Mouse (Mus musculus) neural tube, embryonic 15.5 days (tissue): ENCODE measurements at regions not wholly inside any gene's neighbourhood (a gene's known extent, or its start where the extent isn't known, plus 50 kb on each side); places are given as distances from the start of the nearest gene placed in this dataset.

Source experiments
- ATAC-seq: fragments of 200-750 bp; cut with Nextera tagmentation; 2 replicates; pipeline ENCODE4 v1.8.0; 2017; ENCODE audit warnings: mild to moderate bottlenecking, moderate TSS enrichment, moderate library complexity; ENCODE audit not compliant: low FRiP score
- H3K27ac ChIP-seq: fragments of 300-500 bp; sonication (generic); replicated peaks from 2 replicates; pipeline ENCODE4 v1.5.1; 2015; ENCODE audit warnings: mild to moderate bottlenecking, inconsistent platforms
- H3K27me3 ChIP-seq: fragments of 300-500 bp; sonication (generic); replicated peaks from 2 replicates; pipeline ENCODE4 v1.6.1; 2015; ENCODE audit warnings: inconsistent platforms
- H3K36me3 ChIP-seq: fragments of 300-500 bp; sonication (generic); 2 replicates; pipeline ENCODE4 v1.6.1; 2015; ENCODE audit warnings: inconsistent platforms
- H3K4me1 ChIP-seq: fragments of 300-500 bp; sonication (generic); 2 replicates; pipeline ENCODE4 v1.6.1; 2015; ENCODE audit warnings: inconsistent platforms
- H3K4me2 ChIP-seq: fragments of 300-500 bp; sonication (generic); 2 replicates; pipeline ENCODE4 v1.6.1; 2015; ENCODE audit warnings: inconsistent platforms, mild to moderate bottlenecking, moderate library complexity
- H3K4me3 ChIP-seq: fragments of 300-500 bp; sonication (generic); replicated peaks from 2 replicates; pipeline ENCODE4 v1.5.1; 2015; ENCODE audit warnings: mild to moderate bottlenecking, inconsistent platforms
- H3K9ac ChIP-seq: fragments of 300-500 bp; sonication (generic); replicated peaks from 2 replicates; pipeline ENCODE4 v1.6.1; 2015; ENCODE audit warnings: mild to moderate bottlenecking, inconsistent platforms
- H3K9me3 ChIP-seq: fragments of 300-500 bp; sonication (generic); replicated peaks from 2 replicates; pipeline ENCODE4 v1.6.1; 2016; ENCODE audit warnings: inconsistent platforms
- WGBS: fragments of 180-500 bp; shearing (Covaris S2); methylation state at CpG from one replicate; pipeline ENCODE4 v1.1.7; 2015; ENCODE audit warnings: mixed read lengths; 5-methylcytosine and 5-hydroxymethylcytosine counted together

GRCm38 (mm10) chr3:19426130-19426556, 202.3 kb downstream of the 1700064H15Rik start:
- no peak overlapping the region for H3K4me2 ChIP-seq
- no peak overlapping the region for H3K9ac ChIP-seq
- no peak overlapping the region for H3K27ac ChIP-seq
- H3K9me3 ChIP-seq, result no peaks in the 10 kb centered on the region
- H3K4me1 ChIP-seq, result no peaks in the 10 kb centered on the region
- H3K4me3 ChIP-seq, result no peak overlapping the region
- no peaks in the 10 kb centered on the region for H3K36me3 ChIP-seq
- H3K27me3 ChIP-seq, result no peaks in the 10 kb centered on the region
- no peak for ATAC-seq
- 84% methylated on average over 1 of the region's 1 CpGs for WGBS

- Histone ChIP-seq H3K27ac (no peak overlapping the region), H3K9me3 (no peaks in the 10 kb centered on the region), H3K4me2 (no peak overlapping the region), H3K36me3 (no peaks in the 10 kb centered on the region), H3K27me3 (no peaks in the 10 kb centered on the region), H3K4me3 (no peak overlapping the region), H3K4me1 (no peaks in the 10 kb centered on the region), H3K9ac (no peak overlapping the region)
- no peak for ATAC-seq
- WGBS, result 98% methylated on average over 1 of the region's 1 CpGs
These were observed 203.2 kb downstream of the 1700064H15Rik start for GRCm38 (mm10) chr3:19425322-19425721.

- no peaks in the 10 kb centered on the region for H3K36me3 ChIP-seq
- no peak overlapping the region for H3K4me2 ChIP-seq
- no peak overlapping the region for H3K4me3 ChIP-seq
- H3K27ac ChIP-seq, result no peak overlapping the region
- H3K9ac ChIP-seq, result no peak overlapping the region
- no peaks in the 10 kb centered on the region for H3K4me1 ChIP-seq
- no peaks in the 10 kb centered on the region for H3K27me3 ChIP-seq
- no peak for ATAC-seq
- no peaks in the 10 kb centered on the region for H3K9me3 ChIP-seq
These were observed 204.1 kb downstream of the 1700064H15Rik start for GRCm38 (mm10) chr3:19424384-19424783.

- Histone ChIP-seq H3K9ac (no peak overlapping the region), H3K4me1 (no peaks in the 10 kb centered on the region), H3K27ac (no peak overlapping the region), H3K4me3 (no peak overlapping the region), H3K27me3 (no peaks in the 10 kb centered on the region), H3K9me3 (no peaks in the 10 kb centered on the region), H3K36me3 (no peaks in the 10 kb centered on the region), H3K4me2 (no peak overlapping the region)
- WGBS, result 86% methylated on average over 1 of the region's 1 CpGs
- ATAC-seq, result no peak
These were observed 207.0 kb downstream of the 1700064H15Rik start for GRCm38 (mm10) chr3:19421430-19421944.

- ATAC-seq, result no peak
- H3K4me2 ChIP-seq, result no peak overlapping the region
- WGBS, result 89% methylated on average over 5 of the region's 5 CpGs
- no peak overlapping the region for H3K27ac ChIP-seq
- H3K4me3 ChIP-seq, result no peak overlapping the region
- no peaks in the 10 kb centered on the region for H3K4me1 ChIP-seq
- no peaks in the 10 kb centered on the region for H3K9me3 ChIP-seq
- H3K36me3 ChIP-seq, result no peaks in the 10 kb centered on the region
- no peak overlapping the region for H3K9ac ChIP-seq
- H3K27me3 ChIP-seq, result no peaks in the 10 kb centered on the region
These were observed 207.6 kb downstream of the 1700064H15Rik start for GRCm38 (mm10) chr3:19420912-19421311.

- Histone ChIP-seq H3K9ac (no peak overlapping the region), H3K4me3 (no peak overlapping the region), H3K36me3 (no peaks in the 10 kb centered on the region), H3K4me2 (no peak overlapping the region), H3K27me3 (no peaks in the 10 kb centered on the region), H3K27ac (no peak overlapping the region), H3K4me1 (no peaks in the 10 kb centered on the region), H3K9me3 (no peaks in the 10 kb centered on the region)
- WGBS, result 61% methylated on average over 3 of the region's 3 CpGs
- no peak for ATAC-seq
These were observed 217.4 kb downstream of the 1700064H15Rik start for GRCm38 (mm10) chr3:19410938-19411515.

GRCm38 (mm10) chr3:19408283-19408682, 220.2 kb downstream of the 1700064H15Rik start:
- no peak overlapping the region for H3K27ac ChIP-seq
- H3K27me3 ChIP-seq, result no peaks in the 10 kb centered on the region
- H3K4me3 ChIP-seq, result no peak overlapping the region
- H3K4me1 ChIP-seq, result no peaks in the 10 kb centered on the region
- H3K4me2 ChIP-seq, result no peak overlapping the region
- H3K9me3 ChIP-seq, result no peaks in the 10 kb centered on the region
- no peak for ATAC-seq
- H3K9ac ChIP-seq, result no peak overlapping the region
- no peaks in the 10 kb centered on the region for H3K36me3 ChIP-seq
- WGBS, result 81% methylated on average over 2 of the region's 2 CpGs

- no peak overlapping the region for H3K27ac ChIP-seq
- H3K4me3 ChIP-seq, result no peak overlapping the region
- 91% methylated on average over 2 of the region's 2 CpGs for WGBS
- H3K9me3 ChIP-seq, result no peaks in the 10 kb centered on the region
- H3K9ac ChIP-seq, result no peak overlapping the region
- ATAC-seq, result no peak
- no peaks in the 10 kb centered on the region for H3K27me3 ChIP-seq
- H3K36me3 ChIP-seq, result no peaks in the 10 kb centered on the region
- no peak overlapping the region for H3K4me2 ChIP-seq
- no peaks in the 10 kb centered on the region for H3K4me1 ChIP-seq
These were observed 220.8 kb downstream of the 1700064H15Rik start for GRCm38 (mm10) chr3:19407591-19408090.

- Histone ChIP-seq H3K4me1 (no peaks in the 10 kb centered on the region), H3K36me3 (no peaks in the 10 kb centered on the region), H3K9ac (0 out of 2 replicates have a peak overlapping the region, but pooled peaks have one; percentile 18), H3K27ac (peak overlapping the region; percentile 35; the same call in 1 of the 2 replicates), H3K4me2 (peak overlapping the region; percentile 52), H3K4me3 (peak overlapping the region; percentile 12), H3K9me3 (no peaks in the 10 kb centered on the region), H3K27me3 (no peaks in the 10 kb centered on the region)
- peak; percentile 94 for ATAC-seq
- WGBS, result 25% methylated on average over 14 of the region's 14 CpGs
These were observed 221.9 kb downstream of the 1700064H15Rik start for GRCm38 (mm10) chr3:19406351-19407151.

GRCm38 (mm10) chr3:19385675-19386074, 242.8 kb downstream of the 1700064H15Rik start:
- H3K4me3 ChIP-seq, result no peak overlapping the region
- H3K36me3 ChIP-seq, result no peaks in the 10 kb centered on the region
- no peaks in the 10 kb centered on the region for H3K27me3 ChIP-seq
- H3K4me1 ChIP-seq, result no peaks in the 10 kb centered on the region
- H3K9me3 ChIP-seq, result no peaks in the 10 kb centered on the region
- no peak for ATAC-seq
- H3K27ac ChIP-seq, result no peak overlapping the region
- H3K4me2 ChIP-seq, result no peak overlapping the region
- H3K9ac ChIP-seq, result no peak overlapping the region
- WGBS, result 15% methylated on average over 2 of the region's 2 CpGs

- Histone ChIP-seq H3K36me3 (no peaks in the 10 kb centered on the region), H3K27me3 (no peaks in the 10 kb centered on the region), H3K27ac (no peak overlapping the region), H3K4me2 (no peak overlapping the region), H3K9ac (no peak overlapping the region), H3K4me3 (no peak overlapping the region), H3K4me1 (no peaks in the 10 kb centered on the region), H3K9me3 (no peaks in the 10 kb centered on the region)
- no peak for ATAC-seq
- 86% methylated on average over 1 of the region's 1 CpGs for WGBS
These were observed 259.5 kb downstream of the 1700064H15Rik start for GRCm38 (mm10) chr3:19368998-19369397.

GRCm38 (mm10) chr3:19367761-19368160, 260.7 kb downstream of the 1700064H15Rik start:
- ATAC-seq, result no peak
- H3K36me3 ChIP-seq, result no peaks in the 10 kb centered on the region
- no peak overlapping the region for H3K27ac ChIP-seq
- 77% methylated on average over 2 of the region's 2 CpGs for WGBS
- no peak overlapping the region for H3K4me2 ChIP-seq
- H3K27me3 ChIP-seq, result no peaks in the 10 kb centered on the region
- H3K4me1 ChIP-seq, result no peaks in the 10 kb centered on the region
- H3K9me3 ChIP-seq, result no peaks in the 10 kb centered on the region
- H3K4me3 ChIP-seq, result no peak overlapping the region
- H3K9ac ChIP-seq, result no peak overlapping the region
